Mouse (Mus musculus): ENCODE results near the gene Fscn1.

DNA sequence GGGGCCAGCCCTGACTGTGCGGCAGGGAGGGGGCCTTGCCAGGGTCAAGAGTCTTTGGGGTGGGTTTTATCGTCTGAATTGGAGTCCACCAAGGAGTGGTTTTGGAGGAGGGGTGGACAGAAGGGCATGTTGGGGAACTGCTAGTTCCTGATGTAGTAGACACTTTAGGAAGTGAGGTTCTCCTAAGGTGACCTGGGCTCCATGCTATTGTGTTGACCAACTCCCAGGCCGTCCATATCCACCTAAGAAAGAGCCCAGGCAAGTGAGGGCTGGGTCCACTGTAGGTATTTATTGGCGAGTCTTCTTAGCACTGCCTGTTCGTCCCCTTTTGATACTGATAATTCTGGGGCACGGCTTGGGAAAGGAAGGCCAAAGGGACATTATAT lies 39.1 kb upstream of the Fscn1 start:
- TF ChIP-seq CTCF (IDR thresholded peaks at IDR 0.05; ENCODE audit: low read depth) (no peak), EP300 (IDR thresholded peaks at IDR 0.05; ENCODE audit: low read depth) (no peak)

Data from liver, embryonic 14.5 days (tissue).